Mouse (Mus musculus): Measurements from ENCODE around the gene Ccdc85c.
A peak's percentile ranks its signal among the peaks of the same experiment; 100 is the strongest.

Ccdc85c gene

GRCm38 (mm10) chr12:108274661-108275507, at the start of gene Ccdc85c:
Gene Ccdc85c, minus strand, starts transcription at chr12:108275425.
- DNase-seq (ENCODE audit: low read depth, low spot score) = peak; percentile 80

GRCm38 (mm10) chr12:108320096-108320495, 44.9 kb upstream of the Ccdc85c start:
- DNase-seq (ENCODE audit: low read depth, low spot score) = no peak

GRCm38 (mm10) chr12:108318499-108318898, 43.3 kb upstream of the Ccdc85c start:
- no peak for DNase-seq (ENCODE audit: low read depth, low spot score)

GRCm38 (mm10) chr12:108317826-108318430, 42.7 kb upstream of the Ccdc85c start:
- no peak for DNase-seq (ENCODE audit: low read depth, low spot score)

GRCm38 (mm10) chr12:108317201-108317738, 42.0 kb upstream of the Ccdc85c start:
- DNase-seq (ENCODE audit: low read depth, low spot score) = peak; percentile 82

GRCm38 (mm10) chr12:108316655-108317054, 41.4 kb upstream of the Ccdc85c start:
- no peak for DNase-seq (ENCODE audit: low read depth, low spot score)

GRCm38 (mm10) chr12:108315818-108316217, 40.6 kb upstream of the Ccdc85c start:
- no peak for DNase-seq (ENCODE audit: low read depth, low spot score)

GRCm38 (mm10) chr12:108313244-108313772, 38.1 kb upstream of the Ccdc85c start:
- no peak for DNase-seq (ENCODE audit: low read depth, low spot score)

GRCm38 (mm10) chr12:108312432-108312851, 37.2 kb upstream of the Ccdc85c start:
- DNase-seq (ENCODE audit: low read depth, low spot score) = no peak

GRCm38 (mm10) chr12:108311741-108312290, 36.6 kb upstream of the Ccdc85c start:
- DNase-seq (ENCODE audit: low read depth, low spot score) = no peak

- DNase-seq (ENCODE audit: low read depth, low spot score) = no peak
These were observed 35.3 kb upstream of the Ccdc85c start for GRCm38 (mm10) chr12:108310456-108311027.

- no peak for DNase-seq (ENCODE audit: low read depth, low spot score)
These were observed 34.8 kb upstream of the Ccdc85c start for GRCm38 (mm10) chr12:108310041-108310440.

GRCm38 (mm10) chr12:108309116-108309794, 34.0 kb upstream of the Ccdc85c start:
- DNase-seq (ENCODE audit: low read depth, low spot score) = no peak

- DNase-seq (ENCODE audit: low read depth, low spot score) = no peak
These were observed 33.2 kb upstream of the Ccdc85c start for GRCm38 (mm10) chr12:108308363-108308856.

- peak; percentile 94 for DNase-seq (ENCODE audit: low read depth, low spot score)
These were observed 32.3 kb upstream of the Ccdc85c start for GRCm38 (mm10) chr12:108307553-108307952.

- peak; percentile 54 for DNase-seq (ENCODE audit: low read depth, low spot score)
These were observed 30.9 kb upstream of the Ccdc85c start, which contains the start of gene Hhipl1 for GRCm38 (mm10) chr12:108305812-108306794. Gene Hhipl1, plus strand, starts transcription at chr12:108306270.

- no peak for DNase-seq (ENCODE audit: low read depth, low spot score)
These were observed 29.9 kb upstream of the Ccdc85c start for GRCm38 (mm10) chr12:108305172-108305571.

- DNase-seq (ENCODE audit: low read depth, low spot score) = no peak
These were observed 28.6 kb upstream of the Ccdc85c start for GRCm38 (mm10) chr12:108303778-108304365.

- no peak for DNase-seq (ENCODE audit: low read depth, low spot score)
These were observed 25.8 kb upstream of the Ccdc85c start for GRCm38 (mm10) chr12:108301006-108301405.
